Mouse (Mus musculus) brain, embryonic 14.5 days (tissue): ENCODE measurements around the gene March9.

ENCODE experiments used
- CTCF ChIP-seq: fragments of 200-500 bp; IDR thresholded peaks from 2 replicates; pipeline ENCODE4 v1.5.1; 2012; ENCODE audit warnings: inconsistent platforms, mild to moderate bottlenecking, moderate library complexity, borderline replicate concordance; ENCODE audit not compliant: insufficient read depth, insufficient read length; ENCODE audit errors: extremely low read depth
- POLR2A ChIP-seq: fragments of 200-500 bp; IDR thresholded peaks from 2 replicates; pipeline ENCODE4 v1.6.1; 2012; ENCODE audit warnings: mild to moderate bottlenecking, inconsistent platforms, borderline replicate concordance; ENCODE audit not compliant: poor library complexity, insufficient read depth, insufficient read length, severe bottlenecking; ENCODE audit errors: extremely low read depth

- no peak for TF ChIP-seq CTCF
- TF ChIP-seq POLR2A, result no peak
Observed at GRCm38 (mm10) chr10:127041774-127042338, 18.1 kb downstream of the March9 start.
